In genomic region chr5:142400181-142400883, GRCm38 (mm10) we compare ENCODE assay signal across 8 mouse cellular contexts. TPM values are rescaled to one million over a fixed set of nuclear protein-coding genes. Genes with fewer than 3 reads are reported as not detected.
DNase-seq lines count a peak whose midpoint lies in the region; ATAC-seq lines count a peak whose summit lies in the region.

No protein-coding gene starts in this region.

- no peak overlapping the region for H3K9ac ChIP-seq in embryonic facial prominence, embryonic 15.5 days
- H3K9ac ChIP-seq in hindbrain, embryonic 16.5 days (ENCODE audit: low read depth, low read length): peak overlapping the region; percentile 96
- H3K9ac ChIP-seq in liver, embryonic 16.5 days (ENCODE audit: low read depth, low read length): peak overlapping the region; percentile 24; the same call in 1 of the 2 replicates
- peak overlapping the region; percentile 98 for H3K9ac ChIP-seq in stomach, embryonic 16.5 days (ENCODE audit: low read length)

- peak; percentile 39 to 50 for DNase-seq in right cerebral cortex, postnatal 10 days (ENCODE audit: low spot score in 2 of 2)
- DNase-seq in right cerebral cortex, postnatal 14 days: no peak
- DNase-seq in spleen, postnatal 36 days (ENCODE audit: low spot score in 2 of 2): no peak
- DNase-seq in left cerebral cortex, adult 9 months (ENCODE audit: low spot score in 2 of 2): no peak

- H3K27me3 ChIP-seq in embryonic facial prominence, embryonic 15.5 days: no peaks in the 10 kb centered on the region
- no peaks in the 10 kb centered on the region for H3K27me3 ChIP-seq in hindbrain, embryonic 16.5 days (replicated peaks; ENCODE audit: control insufficient read depth, insufficient read depth, low read length)
- H3K27me3 ChIP-seq in liver, embryonic 16.5 days (ENCODE audit: control insufficient read depth, insufficient read depth, low read depth, low read length): no peaks in the 10 kb centered on the region
- no peaks in the 10 kb centered on the region for H3K27me3 ChIP-seq in stomach, embryonic 16.5 days (ENCODE audit: control insufficient read depth, insufficient read depth, low read length)

- peak overlapping the region; percentile 99 for H3K4me3 ChIP-seq in embryonic facial prominence, embryonic 15.5 days (replicated peaks)
- H3K4me3 ChIP-seq in hindbrain, embryonic 16.5 days (ENCODE audit: low read length): peak overlapping the region; percentile 92
- H3K4me3 ChIP-seq in liver, embryonic 16.5 days (ENCODE audit: low read depth, low read length): peak overlapping the region; percentile 91
- peak overlapping the region; percentile 90 for H3K4me3 ChIP-seq in stomach, embryonic 16.5 days (replicated peaks; ENCODE audit: low read length)

- ATAC-seq in embryonic facial prominence, embryonic 15.5 days (ENCODE audit: insufficient number of reproducible peaks, low FRiP score, low TSS enrichment, low read depth): no peak
- no peak for ATAC-seq in hindbrain, embryonic 16.5 days
- ATAC-seq in liver, embryonic 16.5 days (ENCODE audit: low read depth): no peak
- ATAC-seq in stomach, embryonic 16.5 days (ENCODE audit: insufficient read depth, low FRiP score): no peak

- peak overlapping the region; percentile 3; the same call in 1 of the 2 replicates for H3K27ac ChIP-seq in embryonic facial prominence, embryonic 15.5 days (replicated peaks)
- H3K27ac ChIP-seq in hindbrain, embryonic 16.5 days (ENCODE audit: low read depth, low read length): no peak overlapping the region
- 0 out of 2 replicates have a peak overlapping the region, but pooled peaks have one; percentile 1 for H3K27ac ChIP-seq in liver, embryonic 16.5 days (ENCODE audit: low read length)
- H3K27ac ChIP-seq in stomach, embryonic 16.5 days (ENCODE audit: low read length): no peak overlapping the region

- H3K4me2 ChIP-seq in embryonic facial prominence, embryonic 15.5 days (replicated peaks): peak overlapping the region; percentile 79
- peak overlapping the region; percentile 92 for H3K4me2 ChIP-seq in hindbrain, embryonic 16.5 days (ENCODE audit: low read length)
- peak overlapping the region; percentile 93 for H3K4me2 ChIP-seq in liver, embryonic 16.5 days (ENCODE audit: low read depth, low read length)
- H3K4me2 ChIP-seq in stomach, embryonic 16.5 days (ENCODE audit: low read depth, low read length): peak overlapping the region; percentile 77

- WGBS in embryonic facial prominence, embryonic 15.5 days: 20% methylated on average over 17 of the region's 17 CpGs
- WGBS in hindbrain, embryonic 16.5 days: 17% methylated on average over 17 of the region's 17 CpGs
- WGBS in liver, embryonic 16.5 days (ENCODE audit: insufficient replicate concordance): 15% methylated on average over 17 of the region's 17 CpGs
- whole genome bisulfite sequencing in stomach, embryonic 16.5 days: 18% methylated on average over 17 of the region's 17 CpGs

- H3K4me1 ChIP-seq in embryonic facial prominence, embryonic 15.5 days: peaks cover 44% of the 10 kb centered on the region
- H3K4me1 ChIP-seq in hindbrain, embryonic 16.5 days (ENCODE audit: control insufficient read depth, insufficient read depth, low read depth, low read length): peaks cover 33% of the 10 kb centered on the region
- peaks cover 41% of the 10 kb centered on the region for H3K4me1 ChIP-seq in liver, embryonic 16.5 days (ENCODE audit: control insufficient read depth, low read depth, low read length)
- peaks cover 32% of the 10 kb centered on the region for H3K4me1 ChIP-seq in stomach, embryonic 16.5 days (ENCODE audit: control insufficient read depth, insufficient read depth, low read length)

- no peaks in the 10 kb centered on the region for H3K9me3 ChIP-seq in embryonic facial prominence, embryonic 15.5 days (replicated peaks)
- H3K9me3 ChIP-seq in hindbrain, embryonic 16.5 days (ENCODE audit: control insufficient read depth, low read length): no peaks in the 10 kb centered on the region
- no peaks in the 10 kb centered on the region for H3K9me3 ChIP-seq in liver, embryonic 16.5 days (replicated peaks; ENCODE audit: control insufficient read depth, low read length)
- H3K9me3 ChIP-seq in stomach, embryonic 16.5 days (replicated peaks; ENCODE audit: control insufficient read depth, low read length): no peaks in the 10 kb centered on the region

- H3K36me3 ChIP-seq in embryonic facial prominence, embryonic 15.5 days: no peaks in the 10 kb centered on the region
- H3K36me3 ChIP-seq in hindbrain, embryonic 16.5 days (ENCODE audit: control insufficient read depth, insufficient read depth, low read length): no peaks in the 10 kb centered on the region
- no peaks in the 10 kb centered on the region for H3K36me3 ChIP-seq in liver, embryonic 16.5 days (ENCODE audit: control insufficient read depth, insufficient read depth)
- no peaks in the 10 kb centered on the region for H3K36me3 ChIP-seq in stomach, embryonic 16.5 days (ENCODE audit: control insufficient read depth, insufficient read depth, low read length)

RNA-seq across cellular contexts. Expression of gene Foxk1, which starts 1.0 kb away (rescaled TPM):
- polyA plus RNA-seq in embryonic facial prominence, embryonic 15.5 days (2015; fragmentation: Nextera tagmentation; extraction: Ambion mirVana): 6.5 and 6.6 TPM in 2 replicates
- 3.1 and 5.1 TPM in 2 replicates for polyA plus RNA-seq in hindbrain, embryonic 16.5 days (2015; fragmentation: Nextera tagmentation; extraction: Ambion mirVana)
- polyA plus RNA-seq in liver, embryonic 16.5 days (2015; fragmentation: Nextera tagmentation; extraction: Ambion mirVana): 0.85 and 0.97 TPM in 2 replicates
- 3.5 and 3.7 TPM in 2 replicates for polyA plus RNA-seq in stomach, embryonic 16.5 days (2015; fragmentation: Nextera tagmentation; extraction: Ambion mirVana)

Comparison
In these comparisons a context has a peak if more than half of its experiments do, and no peak if none do; other contexts are left out.
1. DNase-seq: peak in right cerebral cortex, postnatal 10 days (2 of 2); none in right cerebral cortex, postnatal 14 days (single experiment), spleen, postnatal 36 days (0 of 2) and left cerebral cortex, adult 9 months (0 of 2).
2. H3K27ac ChIP-seq: peak in embryonic facial prominence, embryonic 15.5 days (single experiment) and liver, embryonic 16.5 days (single experiment); none in hindbrain, embryonic 16.5 days (single experiment) and stomach, embryonic 16.5 days (single experiment).
3. Peak in every context shown above with its lines, with median percentiles within 50 percentile points of each other: H3K4me2 ChIP-seq and H3K4me3 ChIP-seq.